15 mouse cellular contexts compared by ENCODE assay signal in the genomic region with DNA sequence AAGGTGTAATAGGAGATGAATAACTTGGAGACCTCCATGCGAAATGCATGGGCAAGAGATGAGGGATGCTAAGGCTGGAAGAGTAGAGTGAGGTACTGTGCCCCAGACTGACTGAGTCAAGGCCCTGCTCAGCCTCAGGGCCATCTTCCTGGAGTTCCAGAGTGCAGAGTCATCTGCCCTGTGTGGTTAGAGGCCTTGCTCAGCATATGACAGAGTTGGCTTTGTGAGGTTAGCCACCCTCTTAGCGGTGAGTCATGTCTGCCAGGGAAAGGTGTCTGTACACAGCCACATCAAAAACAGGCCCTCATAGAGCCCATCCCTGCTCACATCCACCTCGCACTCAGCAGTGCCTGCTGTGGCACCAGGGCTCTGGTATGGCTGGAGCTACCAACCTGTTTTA.
DNase-seq lines count a peak whose midpoint lies in the region; ATAC-seq lines count a peak whose summit lies in the region.
"Had no signal": no experiment of that assay in that cellular context is flagged by ENCODE, and none has a peak within 500 bp of the region (broad histone marks: within the 10 kb centered on the region; RNA-seq: fewer than 3 reads in every experiment).

No protein-coding gene starts in this region.

- H3K27ac ChIP-seq in hindbrain, embryonic 13.5 days, result no peak overlapping the region
- H3K27ac ChIP-seq: forebrain, embryonic 10.5 days; hindbrain, embryonic 14.5 days; kidney, embryonic 15.5 days had no signal

- no peaks in the 10 kb centered on the region for H3K27me3 ChIP-seq in hindbrain, embryonic 13.5 days
- H3K27me3 ChIP-seq: kidney, embryonic 15.5 days had no signal

- peak; percentile 30 for DNase-seq in urinary bladder, postnatal 14 days (ENCODE audit: low spot score)
- DNase-seq in urinary bladder, postnatal 10 days (ENCODE audit: low spot score), result no peak
- DNase-seq in T-cell, adult 2 months (ENCODE audit: low spot score), result peak; percentile 4
- DNase-seq in induced T-regulatory cell, adult 2 months (ENCODE audit: low read depth), result peak; percentile 25
- DNase-seq in frontal cortex, adult 2 months (ENCODE audit: extremely low spot score in 1 of 2, low spot score in 1 of 2), result no peak
- DNase-seq: cerebellum, adult 9-10 months; gastrocnemius, postnatal 14 days; midbrain, embryonic 14.5 days; thymus, postnatal 36 days had no signal

- H3K9me3 ChIP-seq in hindbrain, embryonic 13.5 days, result peaks cover 5% of the 10 kb centered on the region; the same call in 1 of the 2 replicates
- H3K9me3 ChIP-seq: forebrain, embryonic 10.5 days; kidney, embryonic 15.5 days had no signal

- no peak overlapping the region for H3K9ac ChIP-seq in hindbrain, embryonic 13.5 days
- H3K9ac ChIP-seq: hindbrain, embryonic 14.5 days; kidney, embryonic 15.5 days had no signal

- no peak overlapping the region for H3K4me3 ChIP-seq in hindbrain, embryonic 13.5 days
- H3K4me3 ChIP-seq: forebrain, embryonic 10.5 days; kidney, embryonic 15.5 days had no signal

- H3K36me3 ChIP-seq in hindbrain, embryonic 13.5 days, result no peaks in the 10 kb centered on the region
- H3K36me3 ChIP-seq: forebrain, embryonic 10.5 days; kidney, embryonic 15.5 days had no signal

- H3K4me2 ChIP-seq in hindbrain, embryonic 13.5 days, result no peak overlapping the region
- H3K4me2 ChIP-seq: hindbrain, embryonic 14.5 days; kidney, embryonic 15.5 days; liver, embryonic 11.5 days had no signal

- H3K4me1 ChIP-seq in hindbrain, embryonic 13.5 days (replicated peaks), result 0 out of 2 replicates have a peak, but pooled peaks cover 12% of the 10 kb centered on the region

- 98% methylated on average over 3 of the region's 3 CpGs for WGBS in hindbrain, embryonic 13.5 days

- no peak for ATAC-seq in frontal cortex, adult (ENCODE audit: low TSS enrichment)
- ATAC-seq in hindbrain, embryonic 13.5 days (ENCODE audit: low FRiP score), result no peak

Comparison
In these comparisons a context has a peak if more than half of its experiments do, and no peak if none do; other contexts are left out.
1. DNase-seq: peak in urinary bladder, postnatal 14 days (single experiment), T-cell, adult 2 months (single experiment) and induced T-regulatory cell, adult 2 months (single experiment); none in urinary bladder, postnatal 10 days (single experiment) and frontal cortex, adult 2 months (0 of 2).